Mouse (Mus musculus): ENCODE results near the gene Atcay.

- TF ChIP-seq CTCF (IDR thresholded peaks at IDR 0.05; ENCODE audit: control insufficient read depth, insufficient read depth, insufficient replicate concordance, low read depth, low read length), result no peak
- TF ChIP-seq POLR2A (IDR thresholded peaks at IDR 0.05; ENCODE audit: control insufficient read depth, low read depth, low read length), result no peak
Observed at GRCm38 (mm10) chr10:81161602-81162317, 68.9 kb downstream of the Atcay start.

Measured in testis, adult 2 months (tissue).